Mouse (Mus musculus) G1E (cell line): Measurements from ENCODE around the gene Arhgap23. TPM values are rescaled to one million over a fixed set of nuclear protein-coding genes. Genes with fewer than 3 reads are reported as not detected.

Experiments used
- ATAC-seq: 2 replicates; pipeline ENCODE4 v1.8.0; 2016; ENCODE audit warnings: mild to moderate bottlenecking; ENCODE audit not compliant: insufficient number of reproducible peaks, poor library complexity, low FRiP score, severe bottlenecking; ENCODE audit errors: extremely low read depth
- DNase-seq: peaks from one replicate; pipeline ENCODE4 v3.0.0; 2012; ENCODE audit warnings: low spot score
- H3K27me3 ChIP-seq: 2 replicates; pipeline ENCODE4 v1.6.1; 2012; ENCODE audit warnings: mild to moderate bottlenecking, low read length, inconsistent platforms; ENCODE audit not compliant: insufficient read depth
- H3K36me3 ChIP-seq: replicated peaks from 2 replicates; pipeline ENCODE3; 2012; ENCODE audit warnings: mild to moderate bottlenecking, inconsistent platforms
- H3K4me1 ChIP-seq: 2 replicates; pipeline ENCODE4 v1.6.1; 2012; ENCODE audit warnings: low read depth, low read length, inconsistent platforms, mixed read lengths; ENCODE audit not compliant: insufficient read depth
- H3K4me3 ChIP-seq: 2 replicates; pipeline ENCODE4 v1.5.1; 2012; ENCODE audit warnings: low read depth, mild to moderate bottlenecking, inconsistent platforms, low read length, moderate library complexity, mixed read lengths
- H3K9me3 ChIP-seq: replicated peaks from 2 replicates; pipeline ENCODE4 v1.6.1; 2012; ENCODE audit warnings: inconsistent platforms
- CTCF ChIP-seq: IDR thresholded peaks from 2 replicates; pipeline ENCODE4 v1.5.1; 2012; ENCODE audit warnings: low read depth, low read length, inconsistent platforms, mixed read lengths
- GATA1 ChIP-seq: IDR thresholded peaks from 2 replicates; pipeline ENCODE4 v1.6.1; 2012; ENCODE audit warnings: borderline replicate concordance, low read length, inconsistent platforms, mixed read lengths
- GATA2 ChIP-seq: IDR thresholded peaks from 2 replicates; pipeline ENCODE4 v1.6.1; 2012; ENCODE audit warnings: low read depth, low read length, inconsistent platforms, borderline replicate concordance
- POLR2AphosphoS5 ChIP-seq: IDR thresholded peaks from 2 replicates; pipeline ENCODE4 v1.6.1; 2012; ENCODE audit warnings: low read depth, low read length, inconsistent platforms; ENCODE audit not compliant: insufficient replicate concordance
- TAL1 ChIP-seq: conservative IDR thresholded peaks from 2 replicates; pipeline ENCODE4 v1.6.1; 2012; ENCODE audit warnings: low read depth, low read length, inconsistent platforms, mixed read lengths
- polyA plus RNA-seq: library from polyadenylated mRNA; stranded (reverse); fragments of >175 nt; gene quantifications from 2 replicates; pipeline ENCODE4 v1.2.3, GENCODE M21; 2012
- total RNA-seq, 2 experiments: library from RNA; stranded (forward) in 1 of 2; stranded (reverse) in 1 of 2; fragments of 200-1000 nt in 1 of 2; fragments of >200 nt in 1 of 2; fragmentation: Nextera tagmentation in 1 of 2; gene quantifications; 2 replicates each; pipeline ENCODE4 v1.2.3; 2014 to 2017

The Arhgap23 gene
- total and polyA plus RNA-seq, 3 experiments: 2.4 to 18.6 (median 17.9) TPM

DNA sequence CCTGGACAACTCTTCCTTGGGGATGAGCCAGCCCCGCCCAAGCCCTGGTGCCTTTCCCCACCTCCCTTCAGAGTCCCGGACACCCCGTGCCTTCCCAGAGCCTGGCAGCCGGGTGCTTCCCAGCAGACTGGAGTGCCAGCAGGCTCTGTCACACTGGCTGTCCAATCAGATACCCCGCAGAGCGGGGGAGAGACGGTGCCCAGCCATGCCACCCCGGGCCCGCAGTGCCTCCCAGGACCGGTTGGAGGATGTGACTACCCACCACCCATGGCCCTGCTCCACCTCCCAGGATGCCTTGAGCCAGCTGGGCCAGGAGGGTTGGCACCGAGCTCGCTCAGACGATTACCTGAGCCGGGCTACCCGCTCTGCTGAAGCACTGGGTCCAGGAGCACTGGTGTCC, 36.3 kb downstream of the Arhgap23 start:
- TF ChIP-seq POLR2AphosphoS5 (no peak), TAL1 (no peak)
- no peak for DNase-seq
- no peaks in the 10 kb centered on the region for H3K9me3 ChIP-seq
- H3K4me1 ChIP-seq: peaks cover 60% of the 10 kb centered on the region
- peaks cover 90% of the 10 kb centered on the region for H3K36me3 ChIP-seq
- H3K4me3 ChIP-seq: no peak overlapping the region
- no peaks in the 10 kb centered on the region for H3K27me3 ChIP-seq
- ATAC-seq: no peak

DNA sequence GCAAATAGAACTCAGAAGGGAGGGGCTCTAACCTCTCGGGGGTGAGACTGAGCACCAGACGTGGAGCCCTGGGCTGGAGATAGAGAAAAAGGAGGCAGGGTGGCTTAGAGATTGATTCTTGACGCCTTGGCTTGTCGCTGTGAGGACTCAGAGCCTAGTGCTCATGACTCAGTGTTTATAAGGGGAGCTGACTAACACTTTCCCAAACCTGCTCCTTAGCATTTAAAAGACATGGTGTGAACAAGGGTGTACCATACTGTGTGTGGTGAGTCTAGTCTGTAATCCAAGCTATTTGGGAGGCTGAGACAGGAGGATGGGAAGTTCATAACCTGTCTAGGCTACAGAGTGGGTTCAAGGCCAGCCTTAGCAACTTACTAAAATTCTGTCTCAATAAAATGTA, 41.8 kb downstream of the Arhgap23 start:
- Histone ChIP-seq H3K4me3 (no peak overlapping the region), H3K4me1 (peaks cover 16% of the 10 kb centered on the region), H3K27me3 (no peaks in the 10 kb centered on the region), H3K36me3 (peaks cover 97% of the 10 kb centered on the region), H3K9me3 (no peaks in the 10 kb centered on the region)
- no peak for ATAC-seq
- no peak for TF ChIP-seq TAL1
- no peak for TF ChIP-seq POLR2AphosphoS5
- TF ChIP-seq CTCF: no peak
- TF ChIP-seq GATA2: no peak
- no peak for TF ChIP-seq GATA1
- DNase-seq: no peak

DNA sequence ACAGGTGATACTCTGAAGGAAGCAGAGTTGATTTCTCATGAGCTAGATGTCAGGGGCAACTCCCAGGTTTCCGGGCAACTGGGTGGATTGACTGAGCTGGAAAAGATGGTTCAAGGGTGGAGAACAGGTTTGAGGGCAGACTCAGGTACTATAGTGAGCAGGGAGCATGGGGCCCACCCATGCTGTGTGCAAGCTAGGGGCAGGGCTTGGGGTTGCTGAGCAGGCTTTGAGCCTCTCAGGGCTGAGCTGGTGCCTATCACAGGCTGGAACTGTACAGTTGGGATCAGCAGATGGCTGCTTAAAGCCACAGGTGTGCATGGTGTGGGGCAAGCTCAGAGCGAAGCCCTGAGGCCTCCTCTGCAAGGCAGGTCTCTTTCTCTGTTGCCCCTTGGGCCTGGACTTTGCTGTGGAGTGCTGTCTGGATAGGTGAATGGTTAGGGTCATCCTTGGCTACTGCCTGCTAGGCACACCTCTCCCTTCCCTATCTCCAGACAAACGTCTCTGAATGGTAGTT, 46.0 kb downstream of the Arhgap23 start:
- H3K4me1 ChIP-seq: peaks cover 12% of the 10 kb centered on the region
- H3K9me3 ChIP-seq: no peaks in the 10 kb centered on the region
- no peaks in the 10 kb centered on the region for H3K27me3 ChIP-seq
- ATAC-seq (no peak), DNase-seq (no peak)
- TF ChIP-seq GATA2 (no peak), CTCF (no peak), GATA1 (no peak), POLR2AphosphoS5 (no peak), TAL1 (no peak)
- H3K36me3 ChIP-seq: peaks cover 95% of the 10 kb centered on the region
- no peak overlapping the region for H3K4me3 ChIP-seq

DNA sequence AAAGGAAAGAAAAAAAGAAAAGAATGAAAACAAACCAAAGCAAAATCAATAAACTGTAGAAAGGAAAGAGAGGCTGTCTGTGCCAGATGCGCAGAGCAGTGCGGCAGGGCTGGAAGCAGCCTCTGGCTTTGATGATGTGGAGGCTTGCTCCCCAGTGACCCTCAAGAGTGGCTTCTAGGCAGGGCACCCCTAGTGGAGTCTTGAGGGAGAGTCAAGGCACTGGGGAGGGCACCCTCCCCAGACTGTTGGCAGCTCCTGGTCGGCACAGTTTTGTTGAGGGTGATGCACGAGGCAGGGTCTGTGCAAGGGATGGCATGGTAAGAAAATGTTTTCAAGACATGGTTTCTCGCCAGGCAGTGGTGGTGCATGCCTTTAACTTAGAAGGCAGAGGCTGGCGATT, 47.2 kb downstream of the Arhgap23 start:
- Histone ChIP-seq H3K36me3 (peaks cover 94% of the 10 kb centered on the region), H3K9me3 (no peaks in the 10 kb centered on the region), H3K27me3 (no peaks in the 10 kb centered on the region), H3K4me1 (peaks cover 13% of the 10 kb centered on the region), H3K4me3 (no peak overlapping the region)
- no peak for ATAC-seq
- no peak for TF ChIP-seq TAL1
- no peak for TF ChIP-seq POLR2AphosphoS5
- TF ChIP-seq GATA1: no peak
- TF ChIP-seq GATA2: no peak
- TF ChIP-seq CTCF: no peak
- no peak for DNase-seq

GRCm38 (mm10) chr11:97463166-97463565, 47.8 kb downstream of the Arhgap23 start:
- peaks cover 93% of the 10 kb centered on the region for H3K36me3 ChIP-seq

GRCm38 (mm10) chr11:97463991-97464390, 48.7 kb downstream of the Arhgap23 start:
- H3K9me3 ChIP-seq: no peaks in the 10 kb centered on the region
- TF ChIP-seq GATA1 (no peak), CTCF (no peak), TAL1 (no peak), GATA2 (no peak), POLR2AphosphoS5 (no peak)
- no peak overlapping the region for H3K4me3 ChIP-seq
- H3K27me3 ChIP-seq: no peaks in the 10 kb centered on the region
- H3K4me1 ChIP-seq: peaks cover 18% of the 10 kb centered on the region
- H3K36me3 ChIP-seq: peaks cover 92% of the 10 kb centered on the region
- DNase-seq (no peak), ATAC-seq (no peak)

More at GRCm38 (mm10) chr11:97463166-97463565, 47.8 kb downstream of the Arhgap23 start:
- Histone ChIP-seq H3K9me3 (no peaks in the 10 kb centered on the region), H3K27me3 (no peaks in the 10 kb centered on the region), H3K4me3 (no peak overlapping the region), H3K4me1 (peaks cover 13% of the 10 kb centered on the region)
- no peak for DNase-seq
- TF ChIP-seq GATA1: no peak
- no peak for TF ChIP-seq POLR2AphosphoS5
- no peak for TF ChIP-seq TAL1
- no peak for TF ChIP-seq CTCF
- TF ChIP-seq GATA2: no peak
- no peak for ATAC-seq

- no peak overlapping the region for H3K4me3 ChIP-seq
- H3K36me3 ChIP-seq: peaks cover 95% of the 10 kb centered on the region
- DNase-seq: no peak
- H3K27me3 ChIP-seq: no peaks in the 10 kb centered on the region
- no peak for ATAC-seq
- no peaks in the 10 kb centered on the region for H3K9me3 ChIP-seq
- H3K4me1 ChIP-seq: peaks cover 15% of the 10 kb centered on the region
- TF ChIP-seq GATA1 (no peak), CTCF (no peak), GATA2 (no peak), POLR2AphosphoS5 (no peak), TAL1 (no peak)
These were observed 50.6 kb downstream of the Arhgap23 start for GRCm38 (mm10) chr11:97465957-97466356.
